Mouse (Mus musculus) stomach, embryonic 16.5 days (tissue): Measurements from ENCODE around the gene Mmel1. TPM values are rescaled to one million over a fixed set of nuclear protein-coding genes. Genes with fewer than 3 reads are reported as not detected.

Experiments used
- ATAC-seq: fragments of 200-750 bp; cut with Nextera tagmentation; 2 replicates; pipeline ENCODE4 v1.8.0; 2017; ENCODE audit warnings: moderate number of reproducible peaks, moderate TSS enrichment; ENCODE audit not compliant: insufficient read depth, low FRiP score
- H3K27ac ChIP-seq: fragments of 300-500 bp; sonication (generic); 2 replicates; pipeline ENCODE4 v1.5.1; 2014; ENCODE audit warnings: low read length
- H3K27me3 ChIP-seq: fragments of 300-500 bp; sonication (generic); 2 replicates; pipeline ENCODE4 v1.6.1; 2014; ENCODE audit warnings: low read length, control low read depth, mixed read lengths; ENCODE audit not compliant: control insufficient read depth, insufficient read depth
- H3K36me3 ChIP-seq: fragments of 300-500 bp; sonication (generic); 2 replicates; pipeline ENCODE4 v1.6.1; 2014; ENCODE audit warnings: low read length; ENCODE audit not compliant: control insufficient read depth, insufficient read depth
- H3K4me1 ChIP-seq: fragments of 300-500 bp; sonication (generic); 2 replicates; pipeline ENCODE4 v1.6.1; 2014; ENCODE audit warnings: low read length, control low read depth, mixed read lengths; ENCODE audit not compliant: control insufficient read depth, insufficient read depth
- H3K4me2 ChIP-seq: fragments of 300-500 bp; sonication (generic); 2 replicates; pipeline ENCODE4 v1.6.1; 2014; ENCODE audit warnings: low read depth, low read length, mixed read lengths
- H3K4me3 ChIP-seq: fragments of 300-500 bp; sonication (generic); replicated peaks from 2 replicates; pipeline ENCODE4 v1.5.1; 2014; ENCODE audit warnings: mild to moderate bottlenecking, low read length
- H3K9ac ChIP-seq: fragments of 300-500 bp; sonication (generic); 2 replicates; pipeline ENCODE4 v1.6.1; 2014; ENCODE audit warnings: low read length
- H3K9me3 ChIP-seq: fragments of 300-500 bp; sonication (generic); replicated peaks from 2 replicates; pipeline ENCODE4 v1.6.1; 2016; ENCODE audit warnings: low read length, control low read depth; ENCODE audit not compliant: control insufficient read depth
- WGBS: fragments of 180-500 bp; shearing (Covaris S2); extraction: QIAGEN DNeasy Blood & Tissue Kit; methylation state at CpG from one replicate; pipeline ENCODE4 v1.1.7; 2014; 5-methylcytosine and 5-hydroxymethylcytosine counted together
- polyA plus RNA-seq: library from polyadenylated mRNA; unstranded; fragments of >200 nt; fragmentation: Nextera tagmentation; extraction: Ambion mirVana; gene quantifications from 2 replicates; pipeline ENCODE4 v1.2.1, GENCODE M21; 2015

The Mmel1 gene
- polyA plus RNA-seq, 1 experiment from 2014 or later = 0.30 TPM

DNA sequence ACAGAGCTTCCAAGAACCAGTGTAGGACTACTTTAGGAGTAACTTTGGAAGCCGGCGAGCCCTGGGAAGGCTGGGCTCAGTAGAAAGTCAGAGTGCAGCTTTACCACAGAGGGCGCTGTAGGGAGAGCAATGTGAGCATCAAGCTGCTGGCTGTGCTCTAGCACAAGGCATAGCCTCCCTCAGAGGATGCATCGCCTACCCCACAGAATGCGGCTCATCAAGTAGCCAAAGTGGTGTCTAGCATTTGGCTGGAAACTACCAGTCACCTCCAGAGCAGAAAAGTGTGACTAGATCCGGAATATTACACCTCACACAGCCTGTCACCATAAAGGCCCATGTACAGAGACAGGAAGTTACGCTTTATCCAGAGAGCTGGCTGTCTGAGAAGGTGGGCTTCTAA lies 66.4 kb downstream of the Mmel1 start:
- Histone ChIP-seq H3K4me3 (no peak overlapping the region), H3K27ac (no peak overlapping the region), H3K36me3 (no peaks in the 10 kb centered on the region), H3K4me1 (no peaks in the 10 kb centered on the region), H3K9ac (no peak overlapping the region), H3K27me3 (no peaks in the 10 kb centered on the region), H3K9me3 (no peaks in the 10 kb centered on the region), H3K4me2 (no peak overlapping the region)
- no peak for ATAC-seq
- WGBS = 76% methylated on average over 7 of the region's 7 CpGs

DNA sequence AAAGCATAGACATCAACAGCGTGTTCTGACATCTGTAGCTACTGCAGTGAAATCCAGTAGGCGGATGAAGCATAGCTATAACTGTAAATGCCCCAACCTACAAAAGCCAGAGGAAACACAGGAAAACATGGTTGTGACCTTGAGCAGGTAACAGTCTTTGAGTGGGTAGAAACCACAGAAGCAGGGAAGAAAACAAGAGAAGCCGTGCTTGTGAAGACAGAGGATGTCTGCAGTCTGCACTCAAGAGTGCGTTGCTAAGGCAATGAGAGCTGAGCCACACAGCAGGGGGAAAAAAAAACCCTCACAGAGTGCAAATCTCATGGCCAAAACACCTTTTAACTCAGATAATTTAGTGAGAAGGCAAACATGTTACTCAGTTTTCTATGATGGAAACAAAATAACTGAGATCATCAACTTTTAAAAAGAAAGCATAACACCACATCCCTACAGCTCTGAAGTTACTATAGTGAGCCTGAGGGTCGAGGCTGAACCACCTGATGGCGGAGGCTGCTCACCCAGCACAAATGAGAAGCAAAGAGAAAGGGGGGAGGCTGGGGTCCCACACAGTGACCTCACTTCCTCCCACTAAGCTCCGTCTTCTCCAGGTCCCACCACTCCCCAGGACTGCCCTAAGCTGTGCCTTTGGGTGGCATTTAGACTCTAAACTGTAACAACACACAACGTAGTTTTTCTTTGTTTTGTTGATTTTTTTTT lies 67.3 kb downstream of the Mmel1 start:
- no peak overlapping the region for H3K27ac ChIP-seq
- ATAC-seq = no peak
- no peak overlapping the region for H3K4me2 ChIP-seq
- no peaks in the 10 kb centered on the region for H3K4me1 ChIP-seq
- H3K4me3 ChIP-seq = no peak overlapping the region
- no peaks in the 10 kb centered on the region for H3K36me3 ChIP-seq
- WGBS = 60% methylated on average over 8 of the region's 8 CpGs
- no peaks in the 10 kb centered on the region for H3K9me3 ChIP-seq
- no peak overlapping the region for H3K9ac ChIP-seq
- no peaks in the 10 kb centered on the region for H3K27me3 ChIP-seq

DNA sequence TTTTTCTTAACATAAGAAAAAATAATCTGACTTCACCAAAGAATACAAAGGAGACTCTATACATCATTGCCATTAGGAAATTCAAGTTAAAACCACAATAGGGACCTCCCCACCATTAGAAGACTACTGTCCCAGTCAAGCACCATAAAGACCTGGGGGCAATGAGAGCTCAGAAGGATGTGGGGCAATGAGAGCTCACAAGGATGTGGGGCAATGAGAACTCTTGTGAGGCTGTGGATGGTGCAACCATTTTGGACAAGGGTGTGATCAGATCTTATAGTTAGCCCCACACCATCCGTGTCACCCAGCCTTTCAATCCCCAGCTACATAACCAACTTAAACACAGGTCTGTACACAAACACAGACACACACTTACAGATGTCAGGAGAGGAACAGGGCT lies 68.4 kb downstream of the Mmel1 start:
- no peak overlapping the region for H3K27ac ChIP-seq
- WGBS = 86% methylated on average over 1 of the region's 1 CpGs
- no peak overlapping the region for H3K9ac ChIP-seq
- ATAC-seq = no peak
- no peaks in the 10 kb centered on the region for H3K27me3 ChIP-seq
- H3K4me2 ChIP-seq = no peak overlapping the region
- H3K4me1 ChIP-seq = no peaks in the 10 kb centered on the region
- H3K9me3 ChIP-seq = no peaks in the 10 kb centered on the region
- no peak overlapping the region for H3K4me3 ChIP-seq
- H3K36me3 ChIP-seq = no peaks in the 10 kb centered on the region

DNA sequence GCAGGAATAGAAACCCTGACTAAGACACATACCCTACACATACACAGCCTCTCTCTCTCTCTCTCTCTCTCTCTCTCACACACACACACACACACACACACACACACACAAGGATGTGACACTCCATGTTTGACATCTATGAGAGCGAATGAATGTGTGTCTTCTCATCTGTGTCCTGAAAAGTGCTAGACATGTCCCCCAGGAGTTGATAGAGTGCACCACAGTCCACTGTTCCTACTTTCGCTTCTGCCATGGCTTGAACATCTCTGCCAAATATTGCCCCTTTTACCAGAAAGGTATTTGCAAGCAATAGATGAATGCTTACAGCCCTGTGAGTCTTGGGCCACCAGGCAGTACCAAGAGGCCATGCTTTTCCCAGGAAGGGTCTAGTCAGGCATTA lies 70.8 kb downstream of the Mmel1 start:
- H3K9ac ChIP-seq = no peak overlapping the region
- H3K36me3 ChIP-seq = no peaks in the 10 kb centered on the region
- no peak for ATAC-seq
- H3K4me1 ChIP-seq = no peaks in the 10 kb centered on the region
- no peaks in the 10 kb centered on the region for H3K27me3 ChIP-seq
- H3K4me3 ChIP-seq = no peak overlapping the region
- H3K4me2 ChIP-seq = no peak overlapping the region
- no peaks in the 10 kb centered on the region for H3K9me3 ChIP-seq
- WGBS = 89% methylated on average over 2 of the region's 2 CpGs
- H3K27ac ChIP-seq = no peak overlapping the region

DNA sequence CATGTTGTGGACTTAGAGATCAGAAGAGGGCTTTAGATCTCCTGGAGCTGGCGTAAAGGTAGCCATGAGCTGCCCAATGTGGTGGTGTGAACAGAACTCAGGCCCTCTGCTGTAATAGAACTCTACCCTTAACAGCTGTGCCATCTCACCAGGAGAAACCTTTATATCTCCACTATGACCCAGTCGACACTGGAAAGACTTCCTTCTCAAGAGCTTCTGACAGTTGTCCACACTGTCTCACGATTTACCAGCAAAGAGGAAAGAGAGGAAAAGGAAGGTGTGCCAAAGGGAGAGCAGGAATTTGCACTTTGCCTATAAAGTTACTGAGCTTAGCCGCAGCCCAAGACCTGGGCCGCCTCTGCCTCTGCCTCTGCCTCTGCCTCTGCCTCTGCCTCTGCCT lies 72.4 kb downstream of the Mmel1 start:
- 85% methylated on average over 5 of the region's 5 CpGs for WGBS
- H3K4me1 ChIP-seq = 0 out of 2 replicates have a peak, but pooled peaks cover 6% of the 10 kb centered on the region
- H3K4me2 ChIP-seq = no peak overlapping the region
- no peaks in the 10 kb centered on the region for H3K27me3 ChIP-seq
- no peak overlapping the region for H3K27ac ChIP-seq
- H3K9ac ChIP-seq = no peak overlapping the region
- no peak overlapping the region for H3K4me3 ChIP-seq
- no peaks in the 10 kb centered on the region for H3K36me3 ChIP-seq
- ATAC-seq = no peak
- H3K9me3 ChIP-seq = no peaks in the 10 kb centered on the region

DNA sequence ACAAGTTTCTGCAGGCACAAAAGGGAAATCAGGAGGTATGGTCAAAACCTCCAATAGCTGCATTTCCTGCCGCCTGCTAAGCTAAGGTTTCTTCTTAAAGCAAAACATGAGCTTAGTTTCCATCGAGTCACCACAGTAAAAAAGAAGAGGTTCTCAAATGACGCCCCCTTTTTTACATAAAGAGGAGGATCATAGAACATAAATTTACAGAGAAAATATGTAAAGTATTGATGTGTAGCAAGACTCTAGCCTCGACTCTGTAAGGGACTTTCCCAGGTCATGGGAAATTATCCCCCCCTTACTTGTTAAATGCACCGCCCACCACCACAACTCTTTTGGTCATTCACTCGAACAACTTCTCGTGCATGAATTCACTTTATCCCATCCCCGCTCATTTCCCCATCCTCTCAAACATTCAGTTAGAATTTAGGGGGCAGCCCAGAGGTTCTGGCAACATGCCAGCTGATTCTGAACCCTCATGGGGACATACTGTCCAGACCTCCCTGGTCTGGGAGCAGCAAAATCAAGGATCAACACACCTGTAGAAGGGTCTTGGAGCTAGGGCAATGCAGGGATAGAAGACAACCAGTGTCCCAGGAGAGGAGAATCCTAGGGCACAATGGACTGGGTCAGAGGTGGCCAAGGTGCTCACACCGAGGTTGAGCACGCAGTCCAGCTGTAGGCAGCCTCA lies 73.4 kb downstream of the Mmel1 start:
- ATAC-seq = no peak

DNA sequence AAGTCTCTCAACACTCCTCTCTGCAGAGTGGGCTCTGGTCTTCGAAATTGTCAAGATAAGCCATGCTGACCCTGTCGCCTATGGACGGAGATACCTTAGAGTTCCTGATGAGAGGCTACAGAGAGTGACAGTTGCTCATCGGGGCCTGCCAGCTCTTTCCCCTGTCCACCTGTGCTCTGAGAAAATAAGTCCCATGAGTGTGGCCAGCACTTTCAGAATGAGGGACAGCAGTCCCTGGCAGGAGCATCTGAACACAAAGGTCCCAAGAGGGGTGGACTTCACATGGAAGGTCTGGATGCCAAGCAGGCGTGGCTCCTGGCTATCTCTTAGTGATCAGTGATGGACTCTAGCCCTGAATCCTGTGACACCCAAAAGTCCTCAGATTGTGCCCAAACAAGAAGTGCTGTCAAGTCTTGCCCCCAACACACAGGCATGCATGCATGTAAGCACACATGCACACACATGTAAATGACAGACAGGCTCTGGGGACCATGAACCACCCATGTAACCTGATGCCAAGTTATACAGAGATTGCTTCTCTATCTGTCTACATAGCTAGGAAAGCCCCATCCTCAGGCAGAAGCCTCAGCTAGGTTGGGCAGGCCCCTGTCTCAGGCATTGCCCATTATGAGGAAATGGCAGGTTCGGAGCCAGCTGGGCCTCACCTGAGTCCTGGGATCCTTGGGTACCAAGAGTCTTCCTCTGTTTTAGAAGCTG lies 74.1 kb downstream of the Mmel1 start:
- peaks cover 6% of the 10 kb centered on the region; the same call in 1 of the 2 replicates for H3K27me3 ChIP-seq
- 71% methylated on average over 6 of the region's 6 CpGs for WGBS
- ATAC-seq = no peak

More for the DNA sequence above, 73.4 kb downstream of the Mmel1 start:
- Histone ChIP-seq H3K27ac (no peak overlapping the region), H3K4me1 (0 out of 2 replicates have a peak, but pooled peaks cover 6% of the 10 kb centered on the region), H3K4me2 (no peak overlapping the region), H3K9me3 (no peaks in the 10 kb centered on the region), H3K4me3 (no peak overlapping the region), H3K27me3 (no peaks in the 10 kb centered on the region), H3K9ac (no peak overlapping the region), H3K36me3 (no peaks in the 10 kb centered on the region)
- 80% methylated on average over 10 of the region's 10 CpGs for WGBS

DNA sequence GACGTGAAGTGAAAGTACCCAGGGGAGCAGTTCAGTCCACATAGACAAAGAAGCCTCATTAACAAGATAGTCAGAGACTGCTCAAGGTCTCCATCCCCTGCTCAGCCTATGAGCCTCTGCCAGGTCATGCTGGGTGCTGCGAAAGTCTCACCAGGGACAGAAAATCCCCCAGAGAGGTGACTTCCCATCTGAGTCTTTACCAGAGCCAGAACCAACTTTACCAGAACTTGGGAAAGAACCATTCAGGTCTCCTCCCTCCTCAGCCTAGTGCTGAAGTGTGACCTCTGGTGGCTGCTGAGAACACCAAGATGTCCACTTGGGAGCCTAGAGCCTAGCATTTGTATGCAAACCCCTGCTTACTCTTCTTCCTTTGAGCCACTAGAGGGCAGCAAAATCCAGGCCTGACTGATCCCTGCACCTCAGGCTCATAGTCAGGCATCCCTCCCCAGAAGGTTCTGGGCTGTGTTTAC lies 74.8 kb downstream of the Mmel1 start:
- WGBS = 31% methylated on average over 2 of the region's 2 CpGs
- peak; percentile 83; the same call in 1 of the 2 replicates for ATAC-seq
- peaks cover 11% of the 10 kb centered on the region; the same call in 1 of the 2 replicates for H3K27me3 ChIP-seq

More for the DNA sequence above, 74.1 kb downstream of the Mmel1 start:
- no peak overlapping the region for H3K27ac ChIP-seq
- H3K4me1 ChIP-seq = 0 out of 2 replicates have a peak, but pooled peaks cover 6% of the 10 kb centered on the region
- no peak overlapping the region for H3K4me3 ChIP-seq
- H3K4me2 ChIP-seq = no peak overlapping the region
- no peak overlapping the region for H3K9ac ChIP-seq
- no peaks in the 10 kb centered on the region for H3K9me3 ChIP-seq
- H3K36me3 ChIP-seq = no peaks in the 10 kb centered on the region

More for the DNA sequence above, 74.8 kb downstream of the Mmel1 start:
- H3K4me1 ChIP-seq = 0 out of 2 replicates have a peak, but pooled peaks cover 6% of the 10 kb centered on the region
- no peak overlapping the region for H3K27ac ChIP-seq
- H3K4me3 ChIP-seq = no peak overlapping the region
- H3K36me3 ChIP-seq = no peaks in the 10 kb centered on the region
- H3K4me2 ChIP-seq = no peak overlapping the region
- no peaks in the 10 kb centered on the region for H3K9me3 ChIP-seq
- H3K9ac ChIP-seq = no peak overlapping the region
